Mouse (Mus musculus): ENCODE measurements around the gene Phkb. TPM values are rescaled to one million over a fixed set of nuclear protein-coding genes. Genes with fewer than 3 reads are reported as not detected.
"Not testable (repeated sequence)": the region's sequence is repeated elsewhere in the genome, so short reads cannot be mapped to it uniquely, and the experiment has no call there.

Phkb gene
- polyA plus RNA-seq (2016; fragmentation: Nextera tagmentation; extraction: Ambion mirVana) = 44.9 and 46.6 TPM in 2 replicates

- H3K36me3 ChIP-seq (replicated peaks) = peaks cover 25% of the 10 kb centered on the region
- WGBS = under 1% methylated on average over 54 of the region's 54 CpGs
- H3K4me3 ChIP-seq = peak within 1 kb of the TSS; percentile 92
- no peaks in the 10 kb centered on the region for H3K9me3 ChIP-seq
- H3K27me3 ChIP-seq (replicated peaks; ENCODE audit: low read depth, poor library complexity, severe bottlenecking) = no peaks in the 10 kb centered on the region
- H3K27ac ChIP-seq (replicated peaks) = peak within 1 kb of the TSS; percentile 98
- peaks cover 16% of the 10 kb centered on the region for H3K4me1 ChIP-seq
- peak; percentile 96 for DNase-seq (ENCODE audit: low spot score)
Observed at GRCm38 (mm10) chr8:85840657-85841488, at the start of gene Phkb, which contains the start of gene Itfg1. TSS of gene Phkb (plus strand) at chr8:85840959. TSS of gene Itfg1 (minus strand) at chr8:85840921.

GRCm38 (mm10) chr8:85796392-85796791, 44.4 kb upstream of the Phkb start:
- DNase-seq (ENCODE audit: low spot score); H3K4me1 ChIP-seq; H3K27ac ChIP-seq (replicated peaks); H3K4me3 ChIP-seq; H3K9me3 ChIP-seq; H3K27me3 ChIP-seq (replicated peaks; ENCODE audit: low read depth, poor library complexity, severe bottlenecking): not testable (repeated sequence)
- WGBS = 92% methylated on average over 1 of the region's 1 CpGs
- peaks cover 33% of the 10 kb centered on the region for H3K36me3 ChIP-seq (replicated peaks)

DNA sequence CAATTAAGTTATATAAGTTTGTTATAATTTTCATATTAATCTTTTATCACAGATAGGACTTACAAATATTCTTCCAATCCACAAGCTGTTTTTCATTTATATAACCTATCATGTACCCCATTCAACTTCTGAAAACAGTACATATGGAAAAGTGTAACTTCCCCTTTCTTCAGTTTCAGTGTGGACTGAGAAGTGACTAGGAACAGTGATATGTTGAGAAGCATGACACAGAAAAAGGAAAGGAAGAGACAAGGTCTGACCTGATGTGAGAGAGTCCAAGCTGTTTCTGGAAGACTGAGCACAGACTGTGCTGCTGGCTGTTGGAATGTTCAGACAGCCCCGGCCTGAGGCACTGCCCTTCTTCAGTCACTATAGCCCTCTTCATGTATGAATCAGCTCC, 40.6 kb upstream of the Phkb start:
- Histone ChIP-seq H3K9me3 (no peaks in the 10 kb centered on the region), H3K36me3 (replicated peaks) (peaks cover 23% of the 10 kb centered on the region), H3K27ac (replicated peaks) (no peak overlapping the region), H3K4me3 (no peak overlapping the region), H3K27me3 (replicated peaks; ENCODE audit: low read depth, poor library complexity, severe bottlenecking) (no peaks in the 10 kb centered on the region), H3K4me1 (no peaks in the 10 kb centered on the region)
- no peak for DNase-seq (ENCODE audit: low spot score)
- 97% methylated on average over 1 of the region's 1 CpGs for WGBS

GRCm38 (mm10) chr8:85801408-85801807, 39.4 kb upstream of the Phkb start:
- WGBS = 90% methylated on average over 1 of the region's 1 CpGs
- no peaks in the 10 kb centered on the region for H3K9me3 ChIP-seq
- no peaks in the 10 kb centered on the region for H3K27me3 ChIP-seq (replicated peaks; ENCODE audit: low read depth, poor library complexity, severe bottlenecking)
- no peaks in the 10 kb centered on the region for H3K4me1 ChIP-seq
- no peak overlapping the region for H3K4me3 ChIP-seq
- no peak overlapping the region for H3K27ac ChIP-seq (replicated peaks)
- DNase-seq (ENCODE audit: low spot score) = no peak
- H3K36me3 ChIP-seq (replicated peaks) = peaks cover 17% of the 10 kb centered on the region

DNA sequence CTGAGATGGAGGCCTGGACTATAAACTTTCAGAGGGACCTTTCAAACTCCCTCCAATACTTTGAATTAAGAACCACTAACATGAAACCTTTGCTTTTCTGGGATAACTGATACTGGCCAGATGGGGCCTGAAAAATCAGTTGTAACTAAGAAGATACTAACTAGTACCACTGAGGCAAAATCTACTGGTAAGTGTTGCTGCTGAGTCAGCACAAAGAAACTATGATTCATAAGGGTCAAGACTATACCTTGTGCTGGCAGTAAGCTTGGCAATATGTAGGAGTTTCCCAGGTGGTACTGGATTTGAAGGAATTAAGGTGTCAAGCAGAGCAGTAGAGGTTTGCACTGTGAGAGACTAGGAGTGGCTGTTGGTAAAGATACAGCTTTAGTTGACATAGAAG, 27.1 kb upstream of the Phkb start:
- no peaks in the 10 kb centered on the region for H3K27me3 ChIP-seq (replicated peaks; ENCODE audit: low read depth, poor library complexity, severe bottlenecking)
- H3K4me3 ChIP-seq = no peak overlapping the region
- peaks cover 32% of the 10 kb centered on the region for H3K36me3 ChIP-seq (replicated peaks)
- no peaks in the 10 kb centered on the region for H3K4me1 ChIP-seq
- no peaks in the 10 kb centered on the region for H3K9me3 ChIP-seq
- DNase-seq (ENCODE audit: low spot score) = no peak
- H3K27ac ChIP-seq (replicated peaks) = no peak overlapping the region

- WGBS = 2% methylated on average over 21 of the region's 21 CpGs
Observed at GRCm38 (mm10) chr8:85839916-85840656, 673 bp upstream of the Phkb start.

DNA sequence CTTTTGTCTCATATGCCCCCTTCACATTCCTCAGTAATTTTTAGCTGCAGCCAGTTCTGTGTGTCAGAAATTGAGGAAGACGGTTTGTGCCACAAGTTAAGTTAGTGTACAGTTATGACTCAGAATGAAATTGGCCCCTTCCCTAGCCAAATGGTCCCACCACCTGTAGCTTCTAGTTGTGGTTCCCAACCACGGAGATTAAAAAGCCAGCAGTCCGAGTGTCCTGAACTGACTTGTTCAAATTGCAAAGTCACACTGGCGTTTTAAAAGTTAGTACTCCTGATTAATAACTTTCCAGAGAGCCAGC, 683 bp downstream of the Phkb start:
- WGBS = 19% methylated on average over 4 of the region's 4 CpGs

More at GRCm38 (mm10) chr8:85839916-85840656, 673 bp upstream of the Phkb start:
- H3K27me3 ChIP-seq (replicated peaks; ENCODE audit: low read depth, poor library complexity, severe bottlenecking) = no peaks in the 10 kb centered on the region
- no peak for DNase-seq (ENCODE audit: low spot score)
- H3K9me3 ChIP-seq = no peaks in the 10 kb centered on the region
- H3K36me3 ChIP-seq (replicated peaks) = peaks cover 33% of the 10 kb centered on the region
- peak overlapping the region; percentile 92 for H3K4me3 ChIP-seq
- H3K4me1 ChIP-seq = peaks cover 16% of the 10 kb centered on the region
- H3K27ac ChIP-seq (replicated peaks) = peak overlapping the region; percentile 98

GRCm38 (mm10) chr8:85845887-85846286, 5.1 kb downstream of the Phkb start:
- Histone ChIP-seq H3K27me3 (replicated peaks; ENCODE audit: low read depth, poor library complexity, severe bottlenecking) (no peaks in the 10 kb centered on the region), H3K36me3 (replicated peaks) (peaks cover 10% of the 10 kb centered on the region), H3K4me3 (no peak overlapping the region), H3K9me3 (no peaks in the 10 kb centered on the region), H3K4me1 (peaks cover 6% of the 10 kb centered on the region), H3K27ac (replicated peaks) (no peak overlapping the region)
- no peak for DNase-seq (ENCODE audit: low spot score)

More for the DNA sequence above, 683 bp downstream of the Phkb start:
- H3K27ac ChIP-seq (replicated peaks) = peak overlapping the region; percentile 98
- H3K36me3 ChIP-seq (replicated peaks) = peaks cover 20% of the 10 kb centered on the region
- H3K9me3 ChIP-seq = no peaks in the 10 kb centered on the region
- H3K27me3 ChIP-seq (replicated peaks; ENCODE audit: low read depth, poor library complexity, severe bottlenecking) = no peaks in the 10 kb centered on the region
- DNase-seq (ENCODE audit: low spot score) = no peak
- peaks cover 16% of the 10 kb centered on the region for H3K4me1 ChIP-seq
- peak overlapping the region; percentile 92 for H3K4me3 ChIP-seq

DNA sequence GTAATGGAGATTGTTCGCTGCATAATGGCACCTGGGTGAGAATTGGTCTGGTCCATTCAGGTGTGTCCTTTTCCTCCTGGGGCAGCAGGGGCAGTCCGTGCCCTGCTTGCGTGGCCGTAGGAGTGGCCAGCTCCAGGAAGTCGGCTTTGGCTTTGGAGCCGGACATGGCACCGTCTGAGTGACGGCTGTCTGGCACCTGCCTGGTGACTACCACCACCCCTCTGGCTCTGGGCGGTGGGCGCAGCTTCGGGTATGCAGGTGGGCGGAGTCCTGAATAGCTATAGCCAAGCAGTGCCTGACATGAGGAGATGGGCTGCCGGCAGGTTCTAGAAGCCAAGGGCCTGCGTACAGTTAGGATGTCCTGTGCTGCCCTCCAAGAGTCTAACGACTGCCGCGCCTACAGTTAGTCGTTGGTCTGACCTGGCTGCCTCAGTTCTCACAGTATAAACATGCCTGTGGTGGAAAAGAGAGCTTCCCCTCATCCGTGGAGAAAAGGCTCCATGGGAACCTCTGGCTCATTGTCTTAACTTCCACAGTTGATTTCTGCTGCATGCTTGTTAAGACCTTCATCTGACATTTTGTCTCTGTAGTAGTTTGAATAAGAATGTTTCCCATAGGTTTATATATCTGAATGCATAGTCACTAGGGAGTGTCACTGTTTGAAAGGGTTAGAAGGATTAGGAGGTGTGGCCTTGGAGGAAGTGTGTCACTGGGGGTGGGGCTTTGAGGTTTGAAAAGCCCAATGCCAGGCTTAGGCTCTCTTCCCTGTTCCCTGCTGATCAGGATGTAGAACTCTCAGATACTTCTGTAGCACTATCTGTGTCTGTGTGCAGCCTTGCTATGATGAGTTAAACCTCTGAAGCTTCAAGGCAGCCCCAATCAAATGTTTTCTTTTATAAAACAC, 13.7 kb downstream of the Phkb start:
- no peak overlapping the region for H3K4me3 ChIP-seq
- 92% methylated on average over 19 of the region's 19 CpGs for WGBS
- peaks cover 24% of the 10 kb centered on the region for H3K36me3 ChIP-seq (replicated peaks)
- no peak overlapping the region for H3K27ac ChIP-seq (replicated peaks)
- no peak for DNase-seq (ENCODE audit: low spot score)
- no peaks in the 10 kb centered on the region for H3K9me3 ChIP-seq
- no peaks in the 10 kb centered on the region for H3K4me1 ChIP-seq
- no peaks in the 10 kb centered on the region for H3K27me3 ChIP-seq (replicated peaks; ENCODE audit: low read depth, poor library complexity, severe bottlenecking)

DNA sequence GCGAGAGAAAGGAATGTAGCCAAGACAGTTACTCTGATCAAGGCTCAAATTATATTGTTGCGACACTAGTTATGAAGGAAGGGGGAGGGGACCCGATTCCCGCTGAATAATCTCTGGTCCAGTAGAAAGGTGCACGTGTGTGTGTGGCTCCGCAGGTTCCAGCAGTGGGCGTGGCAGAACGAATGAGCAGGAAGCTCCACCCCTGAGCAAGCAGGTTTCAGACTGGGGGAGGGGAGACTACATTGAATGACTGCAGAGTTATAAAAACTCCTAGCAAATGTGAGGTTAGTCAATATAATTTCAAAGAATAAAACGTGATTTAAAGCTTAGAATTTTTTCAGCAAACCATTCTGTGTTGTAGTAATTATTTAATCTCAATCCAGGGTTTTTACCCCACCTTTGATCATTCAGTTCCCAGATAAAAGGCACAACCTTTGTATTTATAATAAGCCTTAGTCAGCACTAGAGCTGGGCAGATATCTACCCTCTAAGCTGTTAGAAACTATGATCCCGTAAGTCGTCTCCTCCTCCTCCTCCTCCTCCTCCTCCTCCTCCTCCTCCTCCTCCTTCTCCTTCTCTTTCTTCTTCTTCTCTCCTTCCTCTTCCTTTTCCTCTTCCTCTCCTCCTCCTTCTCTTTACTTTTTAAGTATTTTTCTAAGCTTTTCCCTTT, 16.6 kb downstream of the Phkb start:
- not testable (repeated sequence) for H3K9me3 ChIP-seq; DNase-seq (ENCODE audit: low spot score); H3K27ac ChIP-seq (replicated peaks); H3K4me3 ChIP-seq; H3K4me1 ChIP-seq; H3K27me3 ChIP-seq (replicated peaks; ENCODE audit: low read depth, poor library complexity, severe bottlenecking)
- H3K36me3 ChIP-seq (replicated peaks) = peaks cover 19% of the 10 kb centered on the region
- 45% methylated on average over 11 of the region's 11 CpGs for WGBS

GRCm38 (mm10) chr8:85860612-85861011, 19.9 kb downstream of the Phkb start:
- Histone ChIP-seq H3K4me3 (no peak overlapping the region), H3K4me1 (no peaks in the 10 kb centered on the region), H3K27me3 (replicated peaks; ENCODE audit: low read depth, poor library complexity, severe bottlenecking) (no peaks in the 10 kb centered on the region), H3K36me3 (replicated peaks) (no peaks in the 10 kb centered on the region), H3K27ac (replicated peaks) (no peak overlapping the region), H3K9me3 (no peaks in the 10 kb centered on the region)
- 45% methylated on average over 5 of the region's 5 CpGs for WGBS
- no peak for DNase-seq (ENCODE audit: low spot score)

DNA sequence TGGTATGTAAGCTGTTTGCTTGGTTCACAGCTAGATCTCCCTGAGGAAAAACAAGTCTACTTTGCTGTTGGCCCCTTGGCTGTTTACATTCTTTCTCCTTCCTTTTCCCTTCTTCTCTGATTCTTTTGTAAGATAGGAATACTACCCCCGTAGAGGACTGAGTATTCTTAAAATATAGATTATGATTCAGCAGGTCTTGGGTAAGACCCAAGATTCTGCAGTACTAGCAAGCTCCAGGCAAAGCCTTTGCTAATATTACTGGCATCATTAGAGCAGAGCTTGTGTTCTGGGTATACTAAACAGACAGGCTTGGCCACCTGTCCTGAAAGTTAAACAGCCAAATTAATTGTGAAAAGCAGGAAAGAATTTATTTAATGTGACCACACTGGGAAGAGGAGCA, 21.6 kb downstream of the Phkb start:
- DNase-seq (ENCODE audit: low spot score) = no peak
- 78% methylated on average over 1 of the region's 1 CpGs for WGBS
- Histone ChIP-seq H3K4me1 (no peaks in the 10 kb centered on the region), H3K9me3 (no peaks in the 10 kb centered on the region), H3K4me3 (no peak overlapping the region), H3K36me3 (replicated peaks) (no peaks in the 10 kb centered on the region), H3K27ac (replicated peaks) (no peak overlapping the region), H3K27me3 (replicated peaks; ENCODE audit: low read depth, poor library complexity, severe bottlenecking) (no peaks in the 10 kb centered on the region)

Measured in embryonic facial prominence, embryonic 10.5 days (tissue).